Mouse (Mus musculus): ENCODE data around the gene 9330182O14Rik. TPM values are rescaled to one million over a fixed set of nuclear protein-coding genes. Genes with fewer than 3 reads are reported as not detected.

Gene 9330182O14Rik
- polyA plus RNA-seq, 1 experiment = not detected

- no peak overlapping the region for H3K27ac ChIP-seq (ENCODE audit: insufficient read depth, low read depth, low read length)
- H3K4me1 ChIP-seq (ENCODE audit: control insufficient read depth, insufficient read depth, low read length) = peaks cover 5% of the 10 kb centered on the region; the same call in 1 of the 2 replicates
- no peak overlapping the region for H3K4me3 ChIP-seq (ENCODE audit: insufficient read depth, low read depth, low read length)
- TF ChIP-seq POLR2A (IDR thresholded peaks at IDR 0.05; ENCODE audit: insufficient read depth, low read depth, low read length) (no peak), CTCF (IDR thresholded peaks at IDR 0.05; ENCODE audit: insufficient read depth, low read depth, low read length) (peak; percentile 88)
- WGBS = 20% methylated on average over 15 of the region's 15 CpGs
Observed at GRCm38 (mm10) chr15:40130880-40131478, 3.2 kb upstream of the 9330182O14Rik start.

DNA sequence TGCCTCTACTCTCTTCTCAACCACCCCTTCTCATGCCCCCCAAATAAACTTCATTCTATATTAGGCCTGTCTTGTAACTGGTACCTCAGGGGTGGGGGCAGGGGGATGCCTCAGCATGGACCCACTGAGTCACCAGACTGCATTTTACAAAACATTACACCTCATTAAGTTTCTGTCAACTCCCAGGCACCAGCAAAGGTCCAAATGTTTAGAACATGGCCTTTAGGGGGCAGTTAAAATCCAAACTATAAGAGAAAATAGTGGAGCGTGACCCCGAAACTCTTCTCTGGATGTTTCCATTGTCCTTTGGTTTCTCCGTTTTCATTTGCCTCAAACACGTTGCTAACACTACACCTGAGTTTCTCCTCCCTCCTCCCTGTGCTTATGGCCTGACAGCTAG lies 1.8 kb upstream of the 9330182O14Rik start:
- no peak for TF ChIP-seq CTCF (IDR thresholded peaks at IDR 0.05; ENCODE audit: insufficient read depth, low read depth, low read length)
- no peak for TF ChIP-seq POLR2A (IDR thresholded peaks at IDR 0.05; ENCODE audit: insufficient read depth, low read depth, low read length)
- H3K4me3 ChIP-seq (ENCODE audit: insufficient read depth, low read depth, low read length) = no peak overlapping the region
- H3K4me1 ChIP-seq (ENCODE audit: control insufficient read depth, insufficient read depth, low read length) = peaks cover 5% of the 10 kb centered on the region; the same call in 1 of the 2 replicates
- 88% methylated on average over 4 of the region's 4 CpGs for WGBS
- H3K27ac ChIP-seq (ENCODE audit: insufficient read depth, low read depth, low read length) = no peak overlapping the region

DNA sequence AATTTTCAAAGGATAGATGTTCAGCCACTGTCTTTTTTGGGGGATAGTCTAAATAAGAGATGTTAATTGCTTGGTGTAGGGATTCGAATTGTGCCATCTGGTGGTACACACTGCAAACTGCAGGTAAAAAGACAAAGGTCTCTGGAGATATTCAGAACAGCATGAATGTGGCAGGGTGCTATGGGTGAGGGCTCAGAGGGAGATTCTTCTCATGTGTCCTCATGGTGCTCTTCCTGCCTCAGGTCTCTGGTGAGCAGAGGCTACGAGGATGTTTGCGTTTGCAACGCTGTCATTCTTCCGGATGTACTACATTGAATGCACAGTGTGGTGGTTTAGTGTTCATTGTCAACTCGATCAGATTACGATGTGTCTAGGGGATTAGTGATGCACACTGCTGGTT lies 10.1 kb downstream of the 9330182O14Rik start:
- no peak for TF ChIP-seq CTCF (IDR thresholded peaks at IDR 0.05; ENCODE audit: insufficient read depth, low read depth, low read length)
- no peak for TF ChIP-seq POLR2A (IDR thresholded peaks at IDR 0.05; ENCODE audit: insufficient read depth, low read depth, low read length)
- 50% methylated on average over 7 of the region's 7 CpGs for WGBS

GRCm38 (mm10) chr15:40157683-40158082 lies 23.5 kb downstream of the 9330182O14Rik start:
- Histone ChIP-seq H3K27ac (ENCODE audit: insufficient read depth, low read depth, low read length) (no peak overlapping the region), H3K4me3 (ENCODE audit: insufficient read depth, low read depth, low read length) (no peak overlapping the region), H3K4me1 (ENCODE audit: control insufficient read depth, insufficient read depth, low read length) (no peaks in the 10 kb centered on the region)
- 91% methylated on average over 6 of the region's 6 CpGs for WGBS
- TF ChIP-seq POLR2A (IDR thresholded peaks at IDR 0.05; ENCODE audit: insufficient read depth, low read depth, low read length) (no peak), CTCF (IDR thresholded peaks at IDR 0.05; ENCODE audit: insufficient read depth, low read depth, low read length) (no peak)

More for the DNA sequence above, 10.1 kb downstream of the 9330182O14Rik start:
- Histone ChIP-seq H3K4me1 (ENCODE audit: control insufficient read depth, insufficient read depth, low read length) (no peaks in the 10 kb centered on the region), H3K4me3 (ENCODE audit: insufficient read depth, low read depth, low read length) (no peak overlapping the region), H3K27ac (ENCODE audit: insufficient read depth, low read depth, low read length) (no peak overlapping the region)

- H3K4me3 ChIP-seq (ENCODE audit: insufficient read depth, low read depth, low read length) = no peak overlapping the region
- WGBS = 19% methylated on average over 9 of the region's 9 CpGs
- peaks cover 3% of the 10 kb centered on the region; the same call in 1 of the 2 replicates for H3K4me1 ChIP-seq (ENCODE audit: control insufficient read depth, insufficient read depth, low read length)
- H3K27ac ChIP-seq (ENCODE audit: insufficient read depth, low read depth, low read length) = no peak overlapping the region
- no peak for TF ChIP-seq CTCF (IDR thresholded peaks at IDR 0.05; ENCODE audit: insufficient read depth, low read depth, low read length)
- TF ChIP-seq POLR2A (IDR thresholded peaks at IDR 0.05; ENCODE audit: insufficient read depth, low read depth, low read length) = no peak
Observed at GRCm38 (mm10) chr15:40166560-40167275, 32.6 kb downstream of the 9330182O14Rik start.

GRCm38 (mm10) chr15:40167276-40168139 lies 33.3 kb downstream of the 9330182O14Rik start:
- no peak for TF ChIP-seq CTCF (IDR thresholded peaks at IDR 0.05; ENCODE audit: insufficient read depth, low read depth, low read length)
- TF ChIP-seq POLR2A (IDR thresholded peaks at IDR 0.05; ENCODE audit: insufficient read depth, low read depth, low read length) = no peak
- WGBS = 58% methylated on average over 26 of the region's 26 CpGs
- Histone ChIP-seq H3K4me1 (ENCODE audit: control insufficient read depth, insufficient read depth, low read length) (peaks cover 3% of the 10 kb centered on the region; the same call in 1 of the 2 replicates), H3K4me3 (ENCODE audit: insufficient read depth, low read depth, low read length) (no peak overlapping the region), H3K27ac (ENCODE audit: insufficient read depth, low read depth, low read length) (no peak overlapping the region)

- WGBS = 69% methylated on average over 10 of the region's 10 CpGs
- H3K4me3 ChIP-seq (ENCODE audit: insufficient read depth, low read depth, low read length) = no peak overlapping the region
- H3K4me1 ChIP-seq (ENCODE audit: control insufficient read depth, insufficient read depth, low read length) = peaks cover 3% of the 10 kb centered on the region; the same call in 1 of the 2 replicates
- no peak overlapping the region for H3K27ac ChIP-seq (ENCODE audit: insufficient read depth, low read depth, low read length)
- TF ChIP-seq POLR2A (IDR thresholded peaks at IDR 0.05; ENCODE audit: insufficient read depth, low read depth, low read length) = no peak
- TF ChIP-seq CTCF (IDR thresholded peaks at IDR 0.05; ENCODE audit: insufficient read depth, low read depth, low read length) = no peak
Observed at GRCm38 (mm10) chr15:40168140-40168688, 34.0 kb downstream of the 9330182O14Rik start.

DNA sequence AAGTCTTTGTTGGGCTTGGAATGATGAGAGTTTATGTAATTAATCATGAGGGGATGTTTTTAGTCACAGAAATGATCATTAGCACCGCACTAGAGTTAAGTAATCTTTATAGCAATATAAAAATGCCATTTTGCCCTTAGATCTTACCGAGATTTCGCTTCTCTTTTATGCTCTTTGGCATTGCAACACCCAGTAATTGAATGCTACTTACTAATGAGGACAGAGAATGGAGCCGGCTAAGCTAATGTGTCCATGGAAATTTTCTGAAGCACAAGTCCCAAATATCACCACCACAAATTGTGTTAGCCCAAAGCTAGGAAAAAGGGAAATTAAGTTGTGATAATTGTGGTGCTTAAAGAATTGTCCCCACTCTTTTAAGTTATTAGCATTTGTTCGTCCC lies 34.9 kb downstream of the 9330182O14Rik start:
- peaks cover 3% of the 10 kb centered on the region; the same call in 1 of the 2 replicates for H3K4me1 ChIP-seq (ENCODE audit: control insufficient read depth, insufficient read depth, low read length)
- TF ChIP-seq POLR2A (IDR thresholded peaks at IDR 0.05; ENCODE audit: insufficient read depth, low read depth, low read length) = no peak
- no peak overlapping the region for H3K27ac ChIP-seq (ENCODE audit: insufficient read depth, low read depth, low read length)
- H3K4me3 ChIP-seq (ENCODE audit: insufficient read depth, low read depth, low read length) = no peak overlapping the region
- WGBS = 62% methylated on average over 5 of the region's 5 CpGs

Data from olfactory bulb, adult 2 months (tissue).